Mouse (Mus musculus): ENCODE data around the gene Card14.

Card14 gene

DNA sequence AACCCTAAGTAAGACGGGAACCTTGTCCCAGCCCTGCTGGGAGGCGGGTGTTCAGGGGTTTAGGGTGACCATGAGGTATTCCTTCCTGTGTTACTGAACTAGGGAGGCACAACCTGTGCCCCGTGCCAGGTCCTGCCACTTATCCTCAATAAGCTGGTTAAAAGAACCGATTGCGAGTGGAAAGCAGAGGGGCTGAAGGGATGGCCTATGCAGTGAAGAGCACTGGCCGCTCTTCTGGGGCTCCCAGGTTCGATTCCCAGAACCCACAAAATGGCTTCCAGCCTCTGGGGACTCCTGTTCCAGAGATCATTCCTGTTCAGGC lies 85.9 kb downstream of the Card14 start:
- in situ Hi-C loops (cut with MboI, MseI) = no loop called here

DNA sequence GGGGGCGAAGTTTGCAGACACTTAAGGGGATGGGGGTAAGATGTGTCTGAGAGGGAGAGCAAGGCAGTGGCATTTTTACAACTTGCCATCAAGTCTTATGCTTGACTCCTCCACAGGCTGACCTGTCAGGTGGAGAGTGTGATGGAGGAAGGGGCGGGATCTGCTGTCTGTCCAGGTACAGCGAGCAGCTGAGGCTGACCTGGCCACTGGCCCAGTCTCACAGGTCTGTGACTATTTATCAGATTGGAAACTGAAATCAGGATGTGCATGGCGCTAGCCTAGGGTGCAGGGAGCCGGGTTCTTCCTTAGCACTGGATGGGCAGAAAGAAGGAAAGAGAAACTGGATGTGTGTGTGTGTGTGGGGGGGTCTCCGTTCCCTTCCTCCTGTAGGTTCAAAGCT lies 86.6 kb downstream of the Card14 start:
- in situ Hi-C loops (cut with MboI, MseI) = no loop called here
